Mouse (Mus musculus) olfactory bulb, adult 2 months (tissue): ENCODE data around the gene Mcoln2.

Experiments used
- CTCF ChIP-seq: fragments of 200-500 bp; IDR thresholded peaks from 2 replicates; pipeline ENCODE4 v1.5.1; 2012; ENCODE audit warnings: low read depth, mild to moderate bottlenecking, low read length, moderate library complexity; ENCODE audit not compliant: insufficient read depth
- POLR2A ChIP-seq: fragments of 200-500 bp; IDR thresholded peaks from 2 replicates; pipeline ENCODE4 v1.6.1; 2012; ENCODE audit warnings: mild to moderate bottlenecking, low read depth, low read length, moderate library complexity; ENCODE audit not compliant: insufficient read depth

DNA sequence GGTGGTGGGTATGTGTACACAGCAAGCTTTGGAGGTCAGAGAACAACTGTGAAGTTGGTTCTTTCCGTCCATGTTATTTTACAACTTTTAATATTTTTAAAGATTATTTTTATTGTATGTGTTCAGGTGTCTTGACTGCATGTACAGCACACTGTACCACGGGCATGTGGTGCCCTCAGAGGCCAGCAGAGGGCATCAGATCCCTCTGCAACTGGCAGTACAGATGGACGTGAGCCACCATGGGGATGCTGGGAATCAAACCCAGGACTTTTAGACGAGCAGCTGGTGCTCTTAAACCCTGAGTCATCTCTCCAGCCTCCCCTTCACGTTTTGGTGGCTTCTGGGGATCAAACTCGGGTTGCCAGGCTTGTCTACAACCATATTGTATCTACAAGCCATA lies 47.6 kb upstream of the Mcoln2 start:
- TF ChIP-seq POLR2A (no peak), CTCF (no peak)
